Mouse (Mus musculus) heart, postnatal 36 days (tissue): Measurements from ENCODE around the gene Klf13. TPM values are rescaled to one million over a fixed set of nuclear protein-coding genes. Genes with fewer than 3 reads are reported as not detected.

Source experiments
- DNase-seq, 2 experiments: peaks; one replicate each; pipeline ENCODE4 v3.0.0; 2021 to 2022
- intact Hi-C: fragments of 180-260 bp; cut with DNase I; formaldehyde crosslinking; loops from one replicate; pipeline ENCODE4 v1.15.1; 2025
- total RNA-seq, 2 experiments: library from RNA; stranded (reverse); gene quantifications; 2 replicates each; pipeline ENCODE4 v1.2.3; 2021

Klf13 gene
- total RNA-seq, 2 experiments from 2014 or later, result 49.2 to 58.7 TPM

DNA sequence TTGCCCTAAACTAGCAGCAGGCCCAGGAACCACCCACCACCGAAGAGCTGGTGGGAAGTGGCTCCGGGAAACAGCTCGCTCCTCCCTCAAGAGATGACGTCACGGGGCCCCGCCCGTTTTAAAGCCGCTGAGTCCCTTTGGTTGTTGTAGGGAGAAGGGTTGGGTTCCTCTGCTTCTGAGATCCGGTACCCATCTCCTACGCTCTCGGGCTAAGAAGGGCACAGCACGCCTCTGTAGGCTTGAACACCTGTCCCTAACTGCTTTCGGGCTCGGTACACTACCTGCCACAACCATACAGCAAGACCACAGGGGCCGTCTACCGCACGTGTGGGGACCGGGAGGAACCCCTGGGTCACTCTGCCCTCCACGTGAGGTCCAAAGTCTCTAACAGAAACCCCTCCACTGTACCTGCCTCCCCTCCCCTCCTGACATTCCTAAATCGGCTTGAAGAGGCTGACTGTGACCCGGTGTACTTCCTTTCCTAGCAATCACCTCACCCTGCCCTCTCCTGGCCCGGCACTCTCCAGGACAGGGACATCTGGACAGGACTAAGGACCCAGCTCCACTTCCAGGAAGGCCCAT lies 80.1 kb downstream of the Klf13 start:
- intact Hi-C loops, result loop anchor here (2.0 to 10.0 kb wide), 4 partner anchors 38 to 426 kb away; partner anchors contain the start of gene Mtmr10

DNA sequence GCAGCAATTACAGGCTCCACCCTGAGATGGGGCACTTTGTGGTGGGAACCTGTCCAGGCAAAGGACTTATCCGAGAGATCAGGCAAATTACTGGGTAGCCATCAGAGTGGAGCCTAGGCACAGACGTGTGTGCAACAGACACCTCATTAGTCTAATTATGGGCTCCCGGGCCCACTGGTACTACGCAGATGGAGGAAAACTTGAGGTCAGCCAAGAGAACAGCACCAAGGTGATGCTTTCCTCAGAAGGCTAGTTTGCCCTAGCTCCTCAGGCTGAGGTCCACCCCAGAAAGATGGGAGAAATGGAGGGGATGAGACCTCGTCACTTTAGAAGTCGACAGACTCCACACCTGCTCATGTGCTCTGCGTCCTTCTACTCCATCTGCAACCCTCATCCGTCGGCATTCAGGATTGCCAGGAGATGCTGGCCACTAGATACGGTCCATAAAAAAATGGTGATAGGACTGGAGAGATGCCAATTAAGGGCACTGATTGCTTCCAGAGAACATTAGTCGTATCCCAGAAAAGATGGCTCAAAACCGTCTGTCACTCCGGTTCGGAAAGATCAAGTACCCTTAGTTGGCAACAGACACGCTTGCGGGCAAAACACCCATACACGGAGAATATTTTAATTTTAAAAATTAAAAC lies 80.8 kb downstream of the Klf13 start:
- DNase-seq, result no peak
- intact Hi-C loops, result loop anchor here (2.0 to 10.0 kb wide), 5 partner anchors 27 to 427 kb away; partner anchors contain the start of gene Mtmr10

More for the DNA sequence above, 80.1 kb downstream of the Klf13 start:
- DNase-seq, result peak; percentile 91 to 95

DNA sequence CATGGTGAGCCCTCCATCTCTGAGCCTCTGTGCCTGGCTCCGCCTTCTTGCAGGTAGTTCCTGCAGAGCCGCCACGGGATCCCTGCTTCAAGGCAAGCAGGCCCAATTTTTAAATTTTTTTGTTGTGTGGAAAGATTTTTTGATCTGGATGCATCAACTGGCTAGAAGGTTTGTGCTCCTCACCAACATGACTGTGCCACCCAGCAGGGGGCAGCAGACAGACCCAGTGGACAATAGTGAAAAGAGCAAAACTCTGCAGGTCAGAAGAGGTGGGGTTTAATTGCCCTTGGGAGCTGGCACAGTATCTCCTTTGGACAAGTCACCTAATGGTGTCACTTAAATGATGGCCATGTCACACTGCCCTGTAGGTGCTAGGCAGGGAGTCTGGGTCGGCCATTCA lies 83.4 kb downstream of the Klf13 start:
- peak; percentile 89 to 92 for DNase-seq
- intact Hi-C loops, result loop anchor here (1.0 to 10.0 kb wide), 6 partner anchors 81 to 430 kb away; partner anchors contain the start of gene Mtmr10

DNA sequence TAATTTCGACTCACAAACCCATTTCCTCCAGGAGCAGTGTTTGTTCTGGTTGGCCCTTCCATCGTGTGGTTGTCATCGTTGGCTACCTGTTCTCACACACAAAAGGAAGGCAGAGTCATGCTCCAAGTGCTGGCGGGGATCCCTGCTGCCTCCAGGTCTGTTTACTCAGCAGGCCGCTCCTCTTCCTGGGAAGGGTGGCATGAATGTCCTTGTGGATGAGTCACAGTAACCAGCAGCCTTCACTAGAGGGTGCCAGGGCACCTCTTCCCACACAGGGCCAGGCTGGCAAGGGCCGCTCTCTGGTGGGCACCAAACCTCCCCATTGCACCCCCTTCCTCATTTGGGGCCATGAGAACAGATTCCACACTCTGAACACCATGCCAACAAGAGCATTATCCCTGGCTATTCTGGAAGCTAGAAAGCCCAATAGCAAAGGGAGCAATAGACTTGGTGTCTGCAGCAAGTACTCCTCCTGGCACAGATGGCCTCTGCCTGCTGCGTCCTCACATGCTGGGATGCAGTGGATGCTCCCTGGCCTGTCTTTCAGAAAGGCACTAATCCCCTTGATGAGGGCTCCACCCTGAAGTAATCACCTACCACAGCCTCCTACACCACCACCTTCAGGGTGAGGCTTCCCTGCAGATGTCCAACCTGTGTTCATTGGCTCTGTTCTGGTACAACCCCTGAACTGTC lies 86.7 kb downstream of the Klf13 start:
- intact Hi-C loops, result loop anchor here (2.0 to 10.0 kb wide), 2 partner anchors 225 to 433 kb away; partner anchors contain the start of gene Mtmr10
- peak; percentile 31 to 37 for DNase-seq

Other genes starting within 250 kb of the Klf13 start
- gene E030018B13Rik, start 22.1 kb downstream of the Klf13 start, total RNA-seq, result not detected
- under 1 TPM in 1 of 2 experiments, not detected in 1; 0.11 TPM for gene Trpm1, start 214.9 kb upstream of the Klf13 start, total RNA-seq